Comparison of ENCODE assay signal across 8 mouse cellular contexts in the genomic region with DNA sequence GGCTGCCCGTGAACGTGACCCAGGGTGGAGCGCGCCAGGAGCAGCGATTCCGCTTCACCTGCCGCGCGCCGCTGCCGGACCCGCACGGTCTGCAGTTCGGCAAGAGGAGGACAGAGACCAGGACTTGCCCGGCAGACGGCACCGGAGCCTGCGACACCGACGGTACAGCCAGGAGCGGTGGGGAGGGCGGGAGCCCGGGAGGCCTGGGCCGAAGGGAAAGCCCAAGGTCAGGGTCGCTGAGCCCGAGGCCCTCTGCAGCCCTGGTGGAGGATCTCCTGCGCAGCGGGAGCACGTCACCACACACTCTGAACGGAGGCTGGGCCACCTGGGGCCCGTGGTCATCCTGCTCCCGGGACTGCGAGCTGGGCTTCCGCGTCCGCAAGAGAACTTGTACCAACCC.
DNase-seq lines count a peak whose midpoint lies in the region; ATAC-seq and TF ChIP-seq lines count a peak whose summit lies in the region.

No protein-coding gene starts in this region.

- no peak for TF ChIP-seq CTCF in lung, adult 2 months (IDR thresholded peaks at IDR 0.05; ENCODE audit: insufficient read depth, low read length)

- WGBS in lung, embryonic 16.5 days: 6% methylated on average over 35 of the region's 36 CpGs
- 4% methylated on average over 33 of the region's 36 CpGs for WGBS in heart, embryonic 14.5 days
- 7% methylated on average over 36 of the region's 36 CpGs for WGBS in limb, embryonic 13.5 days
- 6% methylated on average over 36 of the region's 36 CpGs for WGBS in stomach, embryonic 15.5 days
- WGBS in lung, adult 2 months: 7% methylated on average over 36 of the region's 36 CpGs

- peak overlapping the region; percentile 63 for H3K4me2 ChIP-seq in lung, embryonic 16.5 days (ENCODE audit: low read depth, low read length)
- peak overlapping the region; percentile 83 for H3K4me2 ChIP-seq in heart, embryonic 14.5 days (ENCODE audit: low read length)
- peak overlapping the region; percentile 63 for H3K4me2 ChIP-seq in limb, embryonic 13.5 days (replicated peaks)
- peak overlapping the region; percentile 62 for H3K4me2 ChIP-seq in stomach, embryonic 15.5 days

- peak overlapping the region; percentile 45 for H3K4me3 ChIP-seq in lung, embryonic 16.5 days (ENCODE audit: low read length)
- peak overlapping the region; percentile 51 to 52 for H3K4me3 ChIP-seq in heart, embryonic 14.5 days (ENCODE audit: control insufficient read depth in 1 of 2, insufficient read depth in 1 of 2, low read depth in 1 of 2, low read length in 2 of 2)
- H3K4me3 ChIP-seq in limb, embryonic 13.5 days: peak overlapping the region; percentile 37
- peak overlapping the region; percentile 32 for H3K4me3 ChIP-seq in stomach, embryonic 15.5 days (replicated peaks)
- H3K4me3 ChIP-seq in lung, adult 2 months (replicated peaks; ENCODE audit: extremely low read depth, low read depth, low read length): no peak overlapping the region

- no peak for DNase-seq in lung, postnatal 36 days
- DNase-seq in cerebellum, postnatal 25 days: no peak
- no peak for DNase-seq in lung, adult 2 months

- peaks cover 6% of the 10 kb centered on the region for H3K4me1 ChIP-seq in lung, embryonic 16.5 days (replicated peaks; ENCODE audit: control insufficient read depth, insufficient read depth, low read length)
- peaks cover 0 to 6% of the 10 kb centered on the region in 2 experiments; a peak in 2 of 4 replicates for H3K4me1 ChIP-seq in heart, embryonic 14.5 days (ENCODE audit: control insufficient read depth in 2 of 2, insufficient read depth in 2 of 2, low read length in 2 of 2)
- peaks cover 10% of the 10 kb centered on the region for H3K4me1 ChIP-seq in limb, embryonic 13.5 days
- H3K4me1 ChIP-seq in stomach, embryonic 15.5 days: 0 out of 2 replicates have a peak, but pooled peaks cover 9% of the 10 kb centered on the region
- no peaks in the 10 kb centered on the region; the same call in 1 of the 2 replicates for H3K4me1 ChIP-seq in lung, adult 2 months (ENCODE audit: control insufficient read depth, insufficient read depth, low read length)

- no peak for ATAC-seq in lung, embryonic 16.5 days (ENCODE audit: low read depth)
- ATAC-seq in heart, embryonic 14.5 days (ENCODE audit: insufficient number of reproducible peaks, insufficient read depth, low FRiP score, low read depth): no peak
- no peak for ATAC-seq in limb, embryonic 13.5 days (ENCODE audit: low FRiP score, low read depth)
- ATAC-seq in stomach, embryonic 15.5 days (ENCODE audit: insufficient read depth, low FRiP score, low read depth): no peak
- no peak for ATAC-seq in erythroblast, adult 5-6 weeks (replicated peaks; ENCODE audit: low FRiP score, poor library complexity, severe bottlenecking)

- no peak overlapping the region for H3K27ac ChIP-seq in lung, embryonic 16.5 days (ENCODE audit: low read length)
- H3K27ac ChIP-seq in heart, embryonic 14.5 days (replicated peaks in 1 of 2; ENCODE audit: control insufficient read depth in 1 of 2, insufficient read depth in 1 of 2, low read depth in 2 of 2, low read length in 2 of 2): no peak overlapping the region
- no peak overlapping the region for H3K27ac ChIP-seq in limb, embryonic 13.5 days
- no peak overlapping the region for H3K27ac ChIP-seq in stomach, embryonic 15.5 days

- peaks cover 30% of the 10 kb centered on the region for H3K27me3 ChIP-seq in lung, embryonic 16.5 days (ENCODE audit: control insufficient read depth, insufficient read depth, low read depth, low read length)
- peaks cover 45% of the 10 kb centered on the region for H3K27me3 ChIP-seq in heart, embryonic 14.5 days (ENCODE audit: control insufficient read depth, insufficient read depth, low read length)
- peaks cover 52% of the 10 kb centered on the region for H3K27me3 ChIP-seq in limb, embryonic 13.5 days
- peaks cover 31% of the 10 kb centered on the region for H3K27me3 ChIP-seq in stomach, embryonic 15.5 days (replicated peaks)

- no peak for TF ChIP-seq POLR2A in lung, adult 2 months (IDR thresholded peaks at IDR 0.05; ENCODE audit: borderline replicate concordance, extremely low read depth, low read depth, low read length)

- H3K9ac ChIP-seq in lung, embryonic 16.5 days (ENCODE audit: low read length): peak overlapping the region; percentile 32; the same call in 1 of the 2 replicates
- peak overlapping the region; percentile 54 for H3K9ac ChIP-seq in heart, embryonic 14.5 days (ENCODE audit: low read length)
- 0 out of 2 replicates have a peak overlapping the region, but pooled peaks have one; percentile 26 for H3K9ac ChIP-seq in limb, embryonic 13.5 days
- H3K9ac ChIP-seq in stomach, embryonic 15.5 days: no peak overlapping the region

- H3K36me3 ChIP-seq in lung, embryonic 16.5 days (ENCODE audit: control insufficient read depth, insufficient read depth, low read length): no peaks in the 10 kb centered on the region
- H3K36me3 ChIP-seq in heart, embryonic 14.5 days (ENCODE audit: control insufficient read depth, insufficient read depth, low read length): no peaks in the 10 kb centered on the region
- no peaks in the 10 kb centered on the region for H3K36me3 ChIP-seq in limb, embryonic 13.5 days
- no peaks in the 10 kb centered on the region for H3K36me3 ChIP-seq in stomach, embryonic 15.5 days

- no peaks in the 10 kb centered on the region for H3K9me3 ChIP-seq in lung, embryonic 16.5 days (ENCODE audit: control insufficient read depth, low read length)
- no peaks in the 10 kb centered on the region for H3K9me3 ChIP-seq in heart, embryonic 14.5 days (ENCODE audit: control insufficient read depth, low read length)
- no peaks in the 10 kb centered on the region for H3K9me3 ChIP-seq in limb, embryonic 13.5 days
- H3K9me3 ChIP-seq in stomach, embryonic 15.5 days: no peaks in the 10 kb centered on the region
